Mouse (Mus musculus) heart, postnatal 0 days (tissue): ENCODE measurements around the gene Mrgpra1. TPM values are rescaled to one million over a fixed set of nuclear protein-coding genes. Genes with fewer than 3 reads are reported as not detected.
"Not testable (repeated sequence)": the region's sequence is repeated elsewhere in the genome, so short reads cannot be mapped to it uniquely, and the experiment has no call there.

Experiments used
- ATAC-seq: fragments of 200-750 bp; cut with Nextera tagmentation; 2 replicates; pipeline ENCODE4 v1.8.0; 2017; ENCODE audit warnings: low read depth, moderate number of reproducible peaks, moderate library complexity; ENCODE audit not compliant: insufficient read depth
- DNase-seq: peaks from one replicate; pipeline ENCODE4 v3.0.0-alpha.2; 2016; ENCODE audit warnings: low spot score
- H3K27ac ChIP-seq: fragments of 300-500 bp; sonication (generic); 2 replicates; pipeline ENCODE4 v1.5.1; 2014; ENCODE audit warnings: low read depth, mild to moderate bottlenecking
- H3K27me3 ChIP-seq: fragments of 300-500 bp; sonication (generic); 2 replicates; pipeline ENCODE4 v1.6.1; 2014; ENCODE audit warnings: low read length, mixed read lengths; ENCODE audit not compliant: control insufficient read depth, insufficient read depth
- H3K36me3 ChIP-seq: fragments of 300-500 bp; sonication (generic); replicated peaks from 2 replicates; pipeline ENCODE4 v1.6.1; 2014; ENCODE audit warnings: low read length, mixed read lengths; ENCODE audit not compliant: control insufficient read depth, insufficient read depth
- H3K4me1 ChIP-seq: fragments of 300-500 bp; sonication (generic); 2 replicates; pipeline ENCODE4 v1.6.1; 2014; ENCODE audit warnings: antibody characterized with exemption; ENCODE audit not compliant: control insufficient read depth, insufficient read depth
- H3K4me2 ChIP-seq: fragments of 300-500 bp; sonication (generic); 2 replicates; pipeline ENCODE4 v1.6.1; 2014; ENCODE audit warnings: low read depth, mild to moderate bottlenecking, low read length, moderate library complexity
- H3K4me3 ChIP-seq: fragments of 300-500 bp; sonication (generic); 2 replicates; pipeline ENCODE4 v1.5.1; 2014; ENCODE audit warnings: low read depth, low read length
- H3K9ac ChIP-seq: fragments of 300-500 bp; sonication (generic); replicated peaks from 2 replicates; pipeline ENCODE4 v1.6.1; 2014; ENCODE audit warnings: low read depth, low read length, mixed read lengths
- H3K9me3 ChIP-seq: fragments of 300-500 bp; sonication (generic); replicated peaks from 2 replicates; pipeline ENCODE4 v1.6.1; 2016; ENCODE audit warnings: low read length; ENCODE audit not compliant: control insufficient read depth
- CTCF ChIP-seq: IDR thresholded peaks from 2 replicates; pipeline ENCODE4 v1.5.1; 2016; ENCODE audit warnings: antibody characterized with exemption, control low read depth, low read depth
- EP300 ChIP-seq: IDR thresholded peaks from 2 replicates; pipeline ENCODE4 v1.6.1; 2016; ENCODE audit warnings: antibody characterized with exemption, low read depth
- WGBS: fragments of 180-500 bp; shearing (Covaris S2); extraction: QIAGEN DNeasy Blood & Tissue Kit; methylation state at CpG from one replicate; pipeline ENCODE4 v1.1.7; 2014; 5-methylcytosine and 5-hydroxymethylcytosine counted together
- polyA plus RNA-seq: library from polyadenylated mRNA; unstranded; fragments of >200 nt; fragmentation: Nextera tagmentation; extraction: Ambion mirVana; gene quantifications from 2 replicates; pipeline ENCODE4 v1.2.1, GENCODE M21; 2015
- total RNA-seq: library from RNA; depleted of rRNA; stranded (reverse); fragments of >200 nt; gene quantifications from 2 replicates; pipeline ENCODE4 v1.2.3, GENCODE M21; 2014; ENCODE audit warnings: low replicate concordance; rRNA removed

The Mrgpra1 gene
- total and polyA plus RNA-seq, 2 experiments from 2014 or later = not detected

DNA sequence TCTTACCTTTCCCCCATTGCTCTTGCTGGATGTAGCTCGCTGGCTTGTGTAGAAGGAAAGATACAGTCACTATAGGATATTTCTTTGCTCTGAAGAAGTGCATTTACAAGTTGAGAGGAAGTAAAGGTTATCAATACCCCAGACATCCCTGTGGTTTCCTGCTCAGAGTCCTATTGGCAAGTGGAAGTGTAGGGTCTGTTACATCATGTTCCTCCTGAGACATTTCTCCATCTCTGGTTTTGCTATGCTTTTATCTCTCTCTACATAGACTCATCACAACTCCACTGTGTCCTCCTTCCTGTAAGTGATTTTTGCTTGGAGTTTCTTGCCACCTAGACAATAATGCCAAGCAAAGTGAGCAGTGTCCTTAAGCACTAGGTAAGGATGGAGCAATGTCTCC, 35.7 kb downstream of the Mrgpra1 start:
- no peak for ATAC-seq

DNA sequence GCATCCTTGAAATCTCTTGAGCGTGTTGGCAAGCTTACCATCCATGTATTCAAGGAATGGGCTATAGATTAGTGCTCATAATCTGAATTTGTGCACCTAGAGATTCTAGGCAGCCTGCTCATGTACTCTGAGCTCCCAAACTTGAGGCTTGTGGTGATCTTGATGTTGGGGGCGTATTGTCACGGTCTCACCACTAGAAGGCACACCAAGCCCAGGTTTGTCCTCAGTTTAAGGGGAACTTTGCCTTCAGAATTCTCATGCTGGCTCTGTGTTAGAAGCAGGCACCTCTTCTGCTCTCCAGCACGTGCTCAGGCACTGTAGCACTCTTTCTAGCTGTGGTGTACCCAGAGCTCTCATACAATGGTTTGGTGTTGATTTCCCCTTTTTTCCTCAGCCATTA, 41.8 kb downstream of the Mrgpra1 start:
- H3K36me3 ChIP-seq = no peaks in the 10 kb centered on the region
- peaks cover 12% of the 10 kb centered on the region; the same call in 1 of the 2 replicates for H3K9me3 ChIP-seq
- no peak overlapping the region for H3K27ac ChIP-seq
- H3K4me2 ChIP-seq = no peak overlapping the region
- ATAC-seq (no peak), DNase-seq (no peak)
- no peaks in the 10 kb centered on the region for H3K27me3 ChIP-seq
- no peak for TF ChIP-seq CTCF
- TF ChIP-seq EP300 = no peak
- no peaks in the 10 kb centered on the region for H3K4me1 ChIP-seq
- no peak overlapping the region for H3K9ac ChIP-seq
- 26% methylated on average over 4 of the region's 4 CpGs for WGBS
- H3K4me3 ChIP-seq = no peak overlapping the region

More for the DNA sequence above, 35.7 kb downstream of the Mrgpra1 start:
- Histone ChIP-seq H3K9me3 (peaks cover 18% of the 10 kb centered on the region; the same call in 1 of the 2 replicates), H3K4me1 (no peaks in the 10 kb centered on the region), H3K4me3 (no peak overlapping the region), H3K36me3 (no peaks in the 10 kb centered on the region), H3K9ac (no peak overlapping the region), H3K4me2 (no peak overlapping the region), H3K27ac (no peak overlapping the region), H3K27me3 (no peaks in the 10 kb centered on the region)
- 27% methylated on average over 1 of the region's 1 CpGs for WGBS
- no peak for DNase-seq
- TF ChIP-seq EP300 (no peak), CTCF (no peak)

DNA sequence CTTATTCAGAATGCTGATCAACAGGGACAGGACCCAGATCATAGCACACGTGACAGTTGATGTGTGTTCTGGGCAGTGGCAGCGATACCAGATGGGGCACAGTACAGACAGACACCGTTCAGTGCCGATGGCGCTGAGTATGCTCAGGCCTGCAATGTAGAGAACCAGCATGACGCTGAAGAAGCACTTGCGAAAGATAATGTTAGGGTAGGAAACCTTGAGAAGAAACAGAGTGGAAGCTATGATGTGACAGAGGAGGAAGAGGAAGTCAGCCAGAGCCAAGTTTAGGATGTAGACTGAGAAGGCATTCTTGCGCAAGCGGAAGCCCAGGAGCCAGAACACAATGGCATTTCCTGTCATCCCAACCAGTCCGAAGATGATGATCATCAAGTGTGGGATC, 44.2 kb downstream of the Mrgpra1 start:
- WGBS = 78% methylated on average over 10 of the region's 10 CpGs

GRCm38 (mm10) chr7:47304661-47305060, 49.4 kb downstream of the Mrgpra1 start:
- H3K27me3 ChIP-seq, H3K4me2 ChIP-seq, H3K4me1 ChIP-seq, H3K9ac ChIP-seq, H3K27ac ChIP-seq, H3K4me3 ChIP-seq, H3K36me3 ChIP-seq, H3K9me3 ChIP-seq, ATAC-seq, DNase-seq: not testable (repeated sequence)
- 60% methylated on average over 5 of the region's 6 CpGs for WGBS

More for the DNA sequence above, 44.2 kb downstream of the Mrgpra1 start:
- peaks cover 12% of the 10 kb centered on the region; the same call in 1 of the 2 replicates for H3K9me3 ChIP-seq
- H3K4me2 ChIP-seq = no peak overlapping the region
- TF ChIP-seq EP300 (no peak), CTCF (no peak)
- no peaks in the 10 kb centered on the region for H3K36me3 ChIP-seq
- no peaks in the 10 kb centered on the region for H3K27me3 ChIP-seq
- H3K27ac ChIP-seq = no peak overlapping the region
- no peak for ATAC-seq
- no peaks in the 10 kb centered on the region for H3K4me1 ChIP-seq
- no peak overlapping the region for H3K4me3 ChIP-seq
- DNase-seq = no peak
- H3K9ac ChIP-seq = no peak overlapping the region

GRCm38 (mm10) chr7:47299612-47300011, 54.4 kb downstream of the Mrgpra1 start:
- not testable (repeated sequence) for H3K9ac ChIP-seq, DNase-seq, H3K4me2 ChIP-seq, H3K27ac ChIP-seq, H3K4me3 ChIP-seq, H3K36me3 ChIP-seq, ATAC-seq, H3K27me3 ChIP-seq, H3K9me3 ChIP-seq, H3K4me1 ChIP-seq

Other genes with a start within 250 kb of the Mrgpra1 start
- not detected in 2 replicates for gene Ptpn5, start 220.6 kb downstream of the Mrgpra1 start, total RNA-seq
- gene Ptpn5, start 220.6 kb downstream of the Mrgpra1 start, polyA plus RNA-seq = not detected in 2 replicates
- not detected in 2 replicates for gene Mrgpra6, start 149.3 kb downstream of the Mrgpra1 start, total RNA-seq
- gene Mrgpra6, start 149.3 kb downstream of the Mrgpra1 start, polyA plus RNA-seq = not detected in 2 replicates
- gene Mrgpra9, start 101.4 kb downstream of the Mrgpra1 start, total RNA-seq = not detected in 2 replicates
- gene Mrgpra9, start 101.4 kb downstream of the Mrgpra1 start, polyA plus RNA-seq = not detected in 2 replicates
- gene Mrgpra2a, start 97.9 kb upstream of the Mrgpra1 start, total RNA-seq = not detected in 2 replicates
- not detected in 2 replicates for gene Mrgpra2a, start 97.9 kb upstream of the Mrgpra1 start, polyA plus RNA-seq
- not detected in 2 replicates for gene Mrgpra2b, start 174.6 kb upstream of the Mrgpra1 start, total RNA-seq
- not detected in 2 replicates for gene Mrgpra2b, start 174.6 kb upstream of the Mrgpra1 start, polyA plus RNA-seq
- not detected in 2 replicates for gene Mrgpra3, start 247.1 kb upstream of the Mrgpra1 start, total RNA-seq
- not detected in 2 replicates for gene Mrgpra3, start 247.1 kb upstream of the Mrgpra1 start, polyA plus RNA-seq